Mouse (Mus musculus): ENCODE measurements around the gene Heg1. TPM values are rescaled to one million over a fixed set of nuclear protein-coding genes. Genes with fewer than 3 reads are reported as not detected.

Gene Heg1
- polyA plus RNA-seq (2012; rRNA removed): 26.7 and 28.4 TPM in 2 replicates

DNA sequence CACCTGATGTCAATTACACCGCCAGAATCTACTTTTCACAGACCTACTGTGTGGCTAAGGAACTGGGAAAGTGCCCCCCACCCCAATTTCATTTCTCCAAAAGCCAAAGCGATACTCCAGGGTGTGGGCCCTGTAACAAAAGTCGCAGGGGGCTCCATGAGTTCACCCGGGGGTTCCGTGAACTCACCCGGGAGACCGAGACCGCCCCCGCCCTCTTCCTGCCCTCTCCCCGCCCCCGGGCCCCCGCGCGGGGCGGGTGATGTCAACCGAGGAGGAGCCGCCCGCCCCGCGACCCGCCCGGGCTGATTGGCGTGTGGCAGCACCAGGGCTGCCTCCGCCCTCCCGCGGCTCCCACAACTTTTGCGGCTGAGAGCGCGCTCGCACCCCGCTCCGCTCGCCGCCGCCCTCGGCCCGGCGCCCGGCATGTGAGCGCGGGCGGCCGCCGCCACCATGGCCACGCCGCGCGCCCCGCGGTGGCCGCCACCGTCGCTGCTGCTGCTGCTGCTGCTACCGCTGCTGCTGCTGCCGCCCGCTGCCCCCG, at the start of gene Heg1:
TSS of gene Heg1 (plus strand) at position 209 of the 541 bp plus-strand sequence.
- Histone ChIP-seq H3K4me1 (ENCODE audit: control insufficient read depth, insufficient read depth, low read length) (no peaks in the 10 kb centered on the region), H3K27ac (ENCODE audit: insufficient read depth, low read depth, low read length) (peak within 1 kb of the TSS; percentile 71), H3K36me3 (ENCODE audit: control insufficient read depth, insufficient read depth, low read length) (no peaks in the 10 kb centered on the region), H3K27me3 (replicated peaks; ENCODE audit: control insufficient read depth, insufficient read depth, low read length) (no peaks in the 10 kb centered on the region), H3K4me3 (ENCODE audit: insufficient read depth, low read depth, low read length) (peak within 1 kb of the TSS; percentile 62)
- TF ChIP-seq POLR2A (IDR thresholded peaks at IDR 0.05; ENCODE audit: low read depth, low read length) (no peak), CTCF (conservative IDR thresholded peaks at IDR 0.05; ENCODE audit: insufficient read depth, insufficient read length, low read depth, low read length) (no peak)
- WGBS: under 1% methylated on average over 45 of the region's 57 CpGs
- DNase-seq: peak; percentile 89

DNA sequence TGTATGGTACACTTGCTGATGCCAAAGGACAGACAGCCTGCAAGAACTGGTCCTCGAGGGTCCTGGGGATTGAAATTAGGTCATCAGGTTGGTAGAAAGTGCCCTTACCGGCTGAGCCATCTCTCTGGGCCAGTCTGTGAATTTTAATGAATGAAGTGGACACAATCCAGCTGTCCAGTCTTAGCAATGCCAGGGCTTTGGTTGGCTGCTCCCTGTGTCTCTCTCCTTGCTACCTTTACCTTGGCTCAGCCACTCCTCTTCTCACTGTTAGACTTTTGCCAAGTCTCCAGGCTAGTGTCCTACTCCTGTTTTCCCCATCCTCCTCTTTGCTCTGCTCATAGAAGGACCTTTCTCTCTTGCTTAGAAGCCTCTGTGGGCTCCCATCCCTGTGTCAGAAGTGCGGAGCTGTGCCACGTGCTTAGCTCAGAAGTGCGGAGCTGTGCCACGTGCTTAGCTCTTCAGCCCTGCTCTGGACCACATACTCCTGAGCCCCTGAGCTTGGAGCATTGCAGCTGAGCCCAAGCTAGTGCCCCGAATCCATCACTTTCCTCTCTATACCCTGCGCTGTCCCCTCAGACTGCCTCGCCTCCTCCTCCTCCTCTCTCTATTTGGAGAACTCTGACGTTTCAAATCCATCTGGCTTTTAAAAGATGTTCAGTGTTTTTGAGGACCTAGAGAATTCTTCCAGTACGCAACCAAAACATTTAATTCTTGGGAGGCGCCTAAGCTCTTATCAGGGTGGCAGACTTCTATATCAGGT, 48.2 kb upstream of the Heg1 start:
- WGBS: 80% methylated on average over 12 of the region's 12 CpGs
- H3K36me3 ChIP-seq (ENCODE audit: control insufficient read depth, insufficient read depth, low read length): no peaks in the 10 kb centered on the region
- TF ChIP-seq CTCF (conservative IDR thresholded peaks at IDR 0.05; ENCODE audit: insufficient read depth, insufficient read length, low read depth, low read length) (no peak), POLR2A (IDR thresholded peaks at IDR 0.05; ENCODE audit: low read depth, low read length) (no peak)
- DNase-seq: no peak
- H3K27me3 ChIP-seq (replicated peaks; ENCODE audit: control insufficient read depth, insufficient read depth, low read length): no peaks in the 10 kb centered on the region
- no peak overlapping the region for H3K4me3 ChIP-seq (ENCODE audit: insufficient read depth, low read depth, low read length)
- H3K27ac ChIP-seq (ENCODE audit: insufficient read depth, low read depth, low read length): no peak overlapping the region
- H3K4me1 ChIP-seq (ENCODE audit: control insufficient read depth, insufficient read depth, low read length): no peaks in the 10 kb centered on the region

DNA sequence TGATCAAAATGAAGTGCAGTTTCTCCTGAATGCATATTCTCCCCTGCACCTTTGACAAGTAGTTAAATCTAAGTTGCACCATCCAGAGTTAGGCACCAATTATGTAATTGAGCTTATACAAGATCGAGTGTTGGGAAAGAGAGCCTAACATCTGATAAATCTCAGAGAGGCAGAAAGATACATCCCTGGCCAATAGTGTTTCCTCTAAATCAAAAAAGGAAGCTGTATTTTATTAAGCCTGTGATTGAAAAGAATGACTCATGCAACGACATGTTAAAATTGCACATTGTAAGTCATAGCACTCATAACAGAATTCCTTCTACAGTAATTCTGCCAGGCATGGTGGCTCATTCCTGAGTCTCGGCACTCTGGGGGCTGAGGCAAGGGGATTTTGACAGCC, 42.4 kb upstream of the Heg1 start:
- no peaks in the 10 kb centered on the region for H3K36me3 ChIP-seq (ENCODE audit: control insufficient read depth, insufficient read depth, low read length)
- H3K27ac ChIP-seq (ENCODE audit: insufficient read depth, low read depth, low read length): no peak overlapping the region
- no peak overlapping the region for H3K4me3 ChIP-seq (ENCODE audit: insufficient read depth, low read depth, low read length)
- 59% methylated on average over 3 of the region's 3 CpGs for WGBS
- no peak for DNase-seq
- H3K27me3 ChIP-seq (replicated peaks; ENCODE audit: control insufficient read depth, insufficient read depth, low read length): no peaks in the 10 kb centered on the region
- no peaks in the 10 kb centered on the region for H3K4me1 ChIP-seq (ENCODE audit: control insufficient read depth, insufficient read depth, low read length)
- TF ChIP-seq CTCF (conservative IDR thresholded peaks at IDR 0.05; ENCODE audit: insufficient read depth, insufficient read length, low read depth, low read length) (no peak), POLR2A (IDR thresholded peaks at IDR 0.05; ENCODE audit: low read depth, low read length) (no peak)

DNA sequence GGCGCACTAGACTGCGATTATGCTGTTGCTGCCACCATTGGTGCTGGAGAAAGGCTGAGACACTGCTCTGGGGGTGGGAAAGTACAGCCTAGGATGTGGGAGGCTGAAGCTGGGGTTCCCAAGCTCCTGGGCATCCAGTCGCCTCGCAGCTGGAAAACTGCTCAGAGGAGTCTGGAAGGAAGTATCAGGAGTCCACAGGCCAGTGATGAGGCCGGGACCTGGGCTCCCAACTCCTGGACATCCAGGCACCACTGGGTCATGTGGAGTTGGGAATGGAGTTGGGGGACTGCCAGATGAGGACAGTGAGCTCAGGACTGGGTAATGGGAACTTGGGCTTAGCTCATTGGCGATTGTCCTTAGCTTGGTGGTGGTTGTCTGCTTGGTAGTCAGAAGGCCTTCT, 31.1 kb upstream of the Heg1 start:
- Histone ChIP-seq H3K4me3 (ENCODE audit: insufficient read depth, low read depth, low read length) (no peak overlapping the region), H3K4me1 (ENCODE audit: control insufficient read depth, insufficient read depth, low read length) (no peaks in the 10 kb centered on the region), H3K36me3 (ENCODE audit: control insufficient read depth, insufficient read depth, low read length) (no peaks in the 10 kb centered on the region), H3K27ac (ENCODE audit: insufficient read depth, low read depth, low read length) (no peak overlapping the region), H3K27me3 (replicated peaks; ENCODE audit: control insufficient read depth, insufficient read depth, low read length) (no peaks in the 10 kb centered on the region)
- WGBS: 97% methylated on average over 6 of the region's 6 CpGs
- TF ChIP-seq POLR2A (IDR thresholded peaks at IDR 0.05; ENCODE audit: low read depth, low read length) (no peak), CTCF (conservative IDR thresholded peaks at IDR 0.05; ENCODE audit: insufficient read depth, insufficient read length, low read depth, low read length) (no peak)
- no peak for DNase-seq

DNA sequence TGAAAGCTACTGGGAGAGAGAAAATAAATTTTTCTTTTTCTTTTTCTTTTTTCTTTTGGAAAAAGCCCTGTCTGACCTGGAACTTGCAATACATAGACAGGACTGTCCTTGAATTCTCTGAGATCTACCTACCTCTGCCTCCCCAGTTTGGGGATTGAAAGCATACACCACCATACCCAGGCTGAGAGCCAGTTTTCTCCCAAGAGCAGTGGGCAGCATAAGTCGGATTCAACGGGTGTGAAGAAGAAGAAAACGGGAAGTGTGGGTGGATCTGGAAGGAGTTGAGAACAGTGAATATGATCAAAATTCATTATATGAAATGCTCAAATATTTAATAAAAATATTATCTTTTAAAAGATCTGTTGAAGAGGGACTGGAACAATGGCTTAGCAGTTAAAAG, 28.7 kb upstream of the Heg1 start:
- H3K36me3 ChIP-seq (ENCODE audit: control insufficient read depth, insufficient read depth, low read length): no peaks in the 10 kb centered on the region
- no peaks in the 10 kb centered on the region for H3K27me3 ChIP-seq (replicated peaks; ENCODE audit: control insufficient read depth, insufficient read depth, low read length)
- no peak overlapping the region for H3K4me3 ChIP-seq (ENCODE audit: insufficient read depth, low read depth, low read length)
- no peaks in the 10 kb centered on the region for H3K4me1 ChIP-seq (ENCODE audit: control insufficient read depth, insufficient read depth, low read length)
- WGBS: 93% methylated on average over 3 of the region's 3 CpGs
- H3K27ac ChIP-seq (ENCODE audit: insufficient read depth, low read depth, low read length): no peak overlapping the region
- TF ChIP-seq CTCF (conservative IDR thresholded peaks at IDR 0.05; ENCODE audit: insufficient read depth, insufficient read length, low read depth, low read length): no peak
- no peak for DNase-seq

DNA sequence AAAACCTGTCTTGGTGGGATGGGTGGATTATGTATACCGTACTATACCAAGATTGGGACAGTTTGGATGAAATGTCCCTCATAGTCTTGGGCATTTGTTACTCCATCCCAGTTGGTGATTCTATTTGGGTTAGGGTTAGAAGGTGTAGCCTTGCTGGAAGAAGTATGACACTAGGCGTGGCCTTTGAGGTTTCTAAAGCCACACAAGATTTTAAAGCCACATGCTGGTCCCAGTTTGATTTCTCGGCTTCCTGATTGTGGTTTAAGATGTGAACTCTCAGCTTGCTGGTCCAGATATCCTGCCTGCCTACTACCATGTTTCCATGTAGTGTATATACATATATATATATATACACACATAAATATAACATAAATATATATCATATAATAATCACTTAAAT, 27.0 kb upstream of the Heg1 start:
- Histone ChIP-seq H3K36me3 (ENCODE audit: control insufficient read depth, insufficient read depth, low read length) (no peaks in the 10 kb centered on the region), H3K4me3 (ENCODE audit: insufficient read depth, low read depth, low read length) (no peak overlapping the region), H3K27me3 (replicated peaks; ENCODE audit: control insufficient read depth, insufficient read depth, low read length) (no peaks in the 10 kb centered on the region), H3K4me1 (ENCODE audit: control insufficient read depth, insufficient read depth, low read length) (no peaks in the 10 kb centered on the region), H3K27ac (ENCODE audit: insufficient read depth, low read depth, low read length) (no peak overlapping the region)
- TF ChIP-seq POLR2A (IDR thresholded peaks at IDR 0.05; ENCODE audit: low read depth, low read length) (no peak), CTCF (conservative IDR thresholded peaks at IDR 0.05; ENCODE audit: insufficient read depth, insufficient read length, low read depth, low read length) (no peak)
- WGBS: 90% methylated on average over 3 of the region's 3 CpGs
- DNase-seq: no peak

DNA sequence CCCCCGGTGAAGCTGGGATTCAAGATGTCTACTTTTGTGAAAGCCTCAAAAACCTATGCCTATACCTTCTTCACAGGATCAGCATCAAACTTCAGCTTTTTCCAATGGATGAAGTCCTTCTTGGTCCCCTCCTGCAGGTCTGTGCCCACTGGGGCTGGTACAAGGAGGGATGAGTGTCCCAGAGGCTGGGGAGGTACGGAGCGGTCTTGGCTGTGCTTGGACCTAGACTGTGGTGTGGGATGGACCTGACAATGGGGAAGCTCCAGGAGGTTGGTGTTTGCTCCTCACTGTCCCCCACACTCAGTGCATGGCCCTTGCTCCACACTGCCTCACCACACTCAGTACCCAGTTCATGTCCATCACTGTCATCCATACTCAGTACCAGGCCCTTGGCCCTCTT, 26.0 kb upstream of the Heg1 start:
- WGBS: 99% methylated on average over 3 of the region's 3 CpGs
- H3K27ac ChIP-seq (ENCODE audit: insufficient read depth, low read depth, low read length): no peak overlapping the region
- no peaks in the 10 kb centered on the region for H3K36me3 ChIP-seq (ENCODE audit: control insufficient read depth, insufficient read depth, low read length)
- TF ChIP-seq POLR2A (IDR thresholded peaks at IDR 0.05; ENCODE audit: low read depth, low read length) (no peak), CTCF (conservative IDR thresholded peaks at IDR 0.05; ENCODE audit: insufficient read depth, insufficient read length, low read depth, low read length) (no peak)
- H3K4me3 ChIP-seq (ENCODE audit: insufficient read depth, low read depth, low read length): no peak overlapping the region
- no peaks in the 10 kb centered on the region for H3K27me3 ChIP-seq (replicated peaks; ENCODE audit: control insufficient read depth, insufficient read depth, low read length)
- H3K4me1 ChIP-seq (ENCODE audit: control insufficient read depth, insufficient read depth, low read length): no peaks in the 10 kb centered on the region
- DNase-seq: no peak
